Mouse (Mus musculus) WW6 (cell line): ENCODE results near the gene Capn15.

Source experiments
- DNase-seq: peaks from one replicate; pipeline ENCODE4 v3.0.0-alpha.2; 2013; ENCODE audit warnings: low read depth, low spot score

Gene Capn15

DNA sequence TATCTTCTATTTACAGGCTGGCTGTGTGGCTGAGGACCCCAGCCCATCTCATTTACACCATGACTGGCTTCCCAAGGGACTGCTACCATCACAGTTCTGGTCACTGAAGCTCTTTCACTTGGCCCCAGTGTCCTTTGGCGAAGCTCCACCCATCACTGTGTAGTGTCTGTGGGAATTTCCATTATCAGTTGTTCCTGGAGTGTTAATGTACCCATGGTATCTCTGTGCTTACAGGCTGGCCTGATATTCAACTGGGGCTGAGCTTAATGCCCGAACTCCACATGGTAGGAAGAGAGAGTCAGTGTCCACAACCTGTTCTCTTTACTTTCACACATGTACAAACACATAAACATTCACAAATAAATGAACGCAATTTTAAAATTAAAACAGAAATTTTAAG, 7.9 kb upstream of the Capn15 start:
- DNase-seq: no peak

GRCm38 (mm10) chr17:25992274-25992673, 6.7 kb upstream of the Capn15 start:
- DNase-seq: no peak

DNA sequence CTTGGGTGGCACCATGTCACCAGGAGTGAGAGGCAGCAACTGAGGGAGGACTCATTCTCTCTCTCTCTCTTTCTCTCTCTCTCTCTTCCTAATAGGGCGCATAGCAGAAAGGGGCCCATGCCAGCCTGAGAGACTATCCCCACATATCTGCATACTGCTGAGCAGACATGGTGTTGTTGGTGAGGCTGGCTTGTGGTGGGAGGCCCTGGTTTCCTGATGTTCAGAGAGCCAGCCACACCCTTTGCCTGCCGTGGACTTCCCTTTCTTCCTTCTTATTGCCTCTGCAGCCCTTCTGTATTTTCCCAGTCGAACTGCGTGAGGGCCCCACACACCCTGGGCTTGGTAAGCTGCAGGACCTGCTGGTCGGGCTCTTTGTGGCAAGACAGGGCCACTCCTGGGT, 4.7 kb upstream of the Capn15 start:
- DNase-seq: no peak

GRCm38 (mm10) chr17:25984556-25985305, 865 bp downstream of the Capn15 start:
- DNase-seq: no peak

DNA sequence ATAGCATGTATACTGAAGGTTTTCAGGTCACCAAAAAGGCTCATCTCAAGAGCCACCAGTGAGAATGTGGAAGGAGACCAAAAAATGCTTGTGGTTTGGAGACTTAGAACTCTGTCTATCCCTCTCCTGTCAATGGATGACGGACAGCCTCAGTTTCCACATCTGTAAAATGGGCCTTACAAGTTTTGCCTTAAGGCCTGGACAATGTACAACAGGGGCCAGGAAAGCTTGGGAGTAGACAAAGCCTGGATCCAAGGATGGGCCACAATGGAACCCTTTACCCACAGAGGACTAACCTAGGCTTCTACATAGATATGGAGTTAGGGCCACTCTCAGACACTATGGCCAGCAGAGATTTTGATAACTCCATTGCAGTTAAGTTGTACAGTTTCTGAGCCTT, 1.5 kb downstream of the Capn15 start:
- DNase-seq: no peak

- no peak for DNase-seq
These were observed 2.7 kb downstream of the Capn15 start for GRCm38 (mm10) chr17:25982913-25983312.

- DNase-seq: no peak
These were observed 4.7 kb downstream of the Capn15 start for GRCm38 (mm10) chr17:25980854-25981253.

DNA sequence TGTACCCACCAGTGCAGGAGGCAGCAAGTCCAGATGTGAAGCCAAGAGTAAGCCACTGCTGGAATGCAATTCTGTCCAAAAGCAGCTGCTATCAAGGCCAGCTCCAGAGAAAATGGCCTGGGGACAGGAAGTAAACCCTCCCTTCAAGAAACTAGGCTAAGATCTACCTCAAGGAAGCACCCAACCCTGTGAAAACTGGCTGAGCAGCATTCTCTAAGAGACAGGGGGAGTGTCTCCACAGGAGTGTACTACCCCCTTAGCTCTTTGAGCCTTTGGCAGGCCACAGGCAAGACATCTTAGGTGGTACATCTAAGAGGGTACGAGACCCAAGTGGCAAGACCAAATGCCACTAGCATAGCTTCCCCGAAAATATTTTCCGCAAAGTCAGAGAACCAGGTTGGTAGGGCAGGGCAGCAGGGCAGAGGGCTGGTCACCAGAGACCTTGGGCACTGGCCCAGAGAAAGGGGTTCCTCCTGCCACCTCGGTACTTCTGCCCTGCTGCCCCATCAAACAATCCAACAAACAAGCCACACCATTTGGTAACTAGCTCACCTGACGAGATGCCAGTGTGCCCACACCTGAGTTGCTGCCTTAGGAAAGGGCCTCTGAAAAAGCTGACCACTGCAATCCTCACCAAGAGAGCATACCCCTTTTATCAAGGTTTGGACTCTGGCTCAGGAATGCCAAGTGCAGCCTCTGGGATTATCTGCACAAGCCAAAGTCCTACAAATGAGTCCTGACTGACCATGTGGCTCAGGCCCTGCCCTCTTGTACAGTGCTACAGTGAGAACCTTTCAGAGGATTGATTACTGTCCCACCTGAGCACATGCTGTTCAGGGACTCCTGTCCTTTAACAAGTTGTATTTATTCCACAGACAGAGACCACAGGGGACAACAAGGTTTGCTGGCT, 5.5 kb downstream of the Capn15 start:
- no peak for DNase-seq

DNA sequence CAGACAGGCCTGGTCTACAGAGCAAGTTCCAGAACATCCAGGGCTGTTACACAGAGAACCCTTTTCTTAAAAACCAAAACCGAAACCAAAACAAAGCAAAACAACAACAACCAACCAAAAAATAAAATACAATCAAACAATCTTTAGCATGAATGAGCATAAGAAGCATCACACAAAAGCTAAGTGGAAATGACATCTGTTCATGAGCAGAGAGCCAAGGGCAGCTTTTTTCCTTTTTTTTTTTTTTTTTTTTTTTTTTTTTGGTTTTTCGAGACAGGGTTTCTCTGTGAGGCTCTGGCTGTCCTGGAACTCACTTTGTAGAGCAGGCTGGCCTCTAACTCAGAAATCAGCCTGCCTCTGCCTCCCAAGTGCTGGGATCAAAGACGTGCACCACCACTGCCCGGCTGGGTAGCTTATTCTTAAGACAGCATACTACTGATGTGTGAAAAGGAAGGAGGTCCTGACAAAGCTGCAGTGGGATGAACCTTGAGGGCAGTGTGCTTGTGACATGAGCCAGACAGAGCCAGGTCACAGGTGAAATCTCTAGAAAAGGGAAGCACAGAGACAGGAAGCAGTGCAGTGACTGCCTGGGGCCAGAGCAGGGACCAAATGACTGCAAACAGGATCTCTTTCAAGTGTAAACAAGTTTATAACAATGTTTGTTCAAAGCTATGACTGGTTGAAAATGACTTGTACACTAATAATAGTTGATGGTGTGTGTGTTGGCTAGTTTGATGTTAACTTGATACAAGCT, 14.5 kb downstream of the Capn15 start:
- DNase-seq: no peak

- DNase-seq: no peak
These were observed 15.1 kb downstream of the Capn15 start for GRCm38 (mm10) chr17:25970448-25970847.

DNA sequence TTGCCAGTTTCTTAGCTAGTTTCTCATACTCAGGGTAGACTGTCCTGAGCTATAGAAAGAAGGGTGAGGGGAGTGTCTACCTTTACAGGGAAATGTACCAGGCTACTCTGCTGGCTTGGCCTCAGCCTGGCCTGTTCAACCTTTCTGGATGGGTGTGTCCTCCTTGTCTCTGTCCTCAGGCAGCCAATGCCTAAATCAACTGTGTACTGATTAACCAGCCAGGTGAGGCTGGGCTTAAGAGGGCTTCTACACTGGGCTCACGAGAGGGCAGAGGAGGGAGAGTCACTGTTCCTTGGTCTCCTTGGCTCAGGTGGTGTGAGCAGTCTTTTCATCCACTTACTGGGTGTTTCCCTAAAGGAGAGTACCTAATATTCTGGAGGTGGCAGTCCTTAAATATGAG, 17.4 kb downstream of the Capn15 start:
- DNase-seq: no peak

GRCm38 (mm10) chr17:25967652-25968051, 17.9 kb downstream of the Capn15 start:
- DNase-seq: no peak

- no peak for DNase-seq
These were observed 21.3 kb downstream of the Capn15 start for GRCm38 (mm10) chr17:25964271-25964670.

DNA sequence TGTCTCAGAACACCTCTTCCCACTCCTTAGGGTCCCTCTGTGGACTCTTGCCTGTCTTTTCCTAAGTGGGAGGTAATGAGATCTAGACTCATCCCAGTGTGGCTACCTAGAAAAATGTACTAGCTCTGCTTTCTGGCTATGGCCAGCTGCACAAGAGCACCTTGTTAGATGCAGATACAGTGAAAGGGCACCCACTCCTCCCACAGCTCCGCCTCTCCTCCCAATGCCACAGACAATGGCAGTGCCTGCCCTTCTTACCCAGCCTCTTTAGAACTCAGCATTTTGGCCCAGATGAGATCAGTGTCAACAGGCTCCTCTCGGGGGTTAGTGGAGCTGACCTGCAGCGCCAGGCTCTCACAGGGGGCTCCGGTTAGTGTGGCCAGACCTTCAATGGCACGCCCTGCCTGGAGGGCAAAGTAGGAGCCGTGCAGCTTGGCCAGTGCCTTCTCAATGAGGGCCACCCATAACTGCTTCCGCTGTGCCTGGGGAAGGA, 23.1 kb downstream of the Capn15 start:
- no peak for DNase-seq

GRCm38 (mm10) chr17:25961566-25961965, 24.0 kb downstream of the Capn15 start:
- no peak for DNase-seq

- no peak for DNase-seq
These were observed 25.7 kb downstream of the Capn15 start for GRCm38 (mm10) chr17:25959630-25960467.

- DNase-seq: no peak
These were observed 26.7 kb downstream of the Capn15 start for GRCm38 (mm10) chr17:25958771-25959494.

DNA sequence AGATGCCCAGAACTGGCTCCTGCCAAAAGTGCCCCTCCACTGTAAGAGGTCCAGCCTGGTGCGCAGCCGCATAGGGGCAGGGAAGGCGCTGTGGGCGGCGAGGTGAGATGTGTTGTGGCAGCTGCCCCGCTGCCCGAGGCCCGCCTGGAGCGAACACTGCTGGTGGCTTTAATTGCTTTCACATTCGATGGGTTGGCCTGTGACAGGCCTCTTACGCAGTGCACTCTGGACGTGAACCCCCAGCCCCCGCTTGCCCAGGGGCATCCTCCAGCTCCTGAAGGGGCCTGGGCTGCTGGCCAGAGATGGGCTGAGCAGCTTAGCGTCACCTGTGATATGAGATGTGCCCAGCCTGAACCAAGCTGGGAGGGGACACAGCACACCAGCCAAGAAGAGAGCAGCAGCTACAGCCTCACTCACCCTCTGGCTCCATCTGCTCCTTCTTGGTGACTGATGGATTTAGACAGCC, 28.0 kb downstream of the Capn15 start:
- DNase-seq: no peak

GRCm38 (mm10) chr17:25956631-25957030, 29.0 kb downstream of the Capn15 start:
- no peak for DNase-seq

- DNase-seq: no peak
These were observed 29.4 kb downstream of the Capn15 start for GRCm38 (mm10) chr17:25956201-25956600.
